Mouse (Mus musculus) hematopoietic stem cell, adult 5-6 weeks (primary cell): ENCODE data around the gene Gm21095. TPM values are rescaled to one million over a fixed set of nuclear protein-coding genes. Genes with fewer than 3 reads are reported as not detected.
"Not testable (repeated sequence)": the region's sequence is repeated elsewhere in the genome, so short reads cannot be mapped to it uniquely, and the experiment has no call there.

Source experiments
- ATAC-seq, 2 experiments: fragments of 125-278 bp in 1 of 2; replicated peaks in 1 of 2; 2 replicates each; pipeline ENCODE4 v1.8.0; 2016 to 2017; ENCODE audit warnings: inconsistent platforms in 2 of 2, mild to moderate bottlenecking in 2 of 2, moderate number of reproducible peaks in 2 of 2, low read depth in 1 of 2, moderate TSS enrichment in 1 of 2; ENCODE audit not compliant: low FRiP score in 2 of 2, poor library complexity in 2 of 2, severe bottlenecking in 2 of 2, insufficient read depth in 1 of 2, low TSS enrichment in 1 of 2
- total RNA-seq: library from RNA; stranded (forward); fragments of 172-1452, 232-1000 nt; gene quantifications from 2 replicates; pipeline ENCODE4 v1.2.3, GENCODE M21; 2017

Gene Gm21095
- not detected in 2 replicates for total RNA-seq

GRCm38 (mm10) chrY:84096979-84097378, at the start of gene Gm21095:
Gene Gm21095, plus strand, starts transcription at chrY:84097279.
- ATAC-seq: not testable (repeated sequence)
